Mouse (Mus musculus) neural tube, embryonic 15.5 days (tissue): ENCODE measurements around the gene Chordc1. TPM values are rescaled to one million over a fixed set of nuclear protein-coding genes. Genes with fewer than 3 reads are reported as not detected.

ENCODE experiments used
- polyA plus RNA-seq: library from polyadenylated mRNA; unstranded; fragments of >200 nt; fragmentation: Nextera tagmentation; extraction: Ambion mirVana; gene quantifications from 2 replicates; pipeline ENCODE4 v1.2.1, GENCODE M21; 2015

The Chordc1 gene
- polyA plus RNA-seq, 1 experiment from 2014 or later = 130 TPM

Other genes starting within 250 kb of the Chordc1 start
- 1.6 and 2.1 TPM in 2 replicates for gene Naalad2, start 110.9 kb downstream of the Chordc1 start, polyA plus RNA-seq
- gene Ubtfl1, start 112.3 kb downstream of the Chordc1 start, polyA plus RNA-seq = not detected in 2 replicates
- not detected in 2 replicates for gene Mbd3l2, start 138.5 kb downstream of the Chordc1 start, polyA plus RNA-seq
- gene Zfp558, start 186.1 kb downstream of the Chordc1 start, polyA plus RNA-seq = 25.1 and 31.5 TPM in 2 replicates
- gene Mbd3l1, start 186.2 kb downstream of the Chordc1 start, polyA plus RNA-seq = not detected in 2 replicates